Mouse (Mus musculus) liver, adult 2 months (tissue): ENCODE results near the gene Zfp14. TPM values are rescaled to one million over a fixed set of nuclear protein-coding genes. Genes with fewer than 3 reads are reported as not detected.
A peak's percentile ranks its signal among the peaks of the same experiment; 100 is the strongest.

Experiments
- DNase-seq: peaks from one replicate; pipeline ENCODE4 v3.0.0-alpha.2; 2011; ENCODE audit warnings: low read depth, low spot score; ENCODE audit errors: extremely low read depth
- H3K27ac ChIP-seq: fragments of 200-500 bp; replicated peaks from 2 replicates; pipeline ENCODE4 v1.5.1; 2012; ENCODE audit warnings: low read depth, mild to moderate bottlenecking, control low read depth, inconsistent platforms, low read length; ENCODE audit not compliant: insufficient read depth
- H3K27me3 ChIP-seq: fragments of 200-500 bp; 2 replicates; pipeline ENCODE4 v1.6.1; 2012; ENCODE audit warnings: mild to moderate bottlenecking, moderate library complexity, low read length, inconsistent platforms; ENCODE audit not compliant: control insufficient read depth, insufficient read depth
- H3K36me3 ChIP-seq: fragments of 200-500 bp; 2 replicates; pipeline ENCODE4 v1.6.1; 2012; ENCODE audit warnings: low read length, inconsistent platforms; ENCODE audit not compliant: control insufficient read depth, insufficient read depth
- H3K4me1 ChIP-seq: fragments of 200-500 bp; 2 replicates; pipeline ENCODE4 v1.6.1; 2011; ENCODE audit warnings: low read length; ENCODE audit not compliant: control insufficient read depth, insufficient read depth
- H3K4me3 ChIP-seq: fragments of 200-500 bp; 2 replicates; pipeline ENCODE4 v1.5.1; 2011; ENCODE audit warnings: low read depth, mild to moderate bottlenecking, control low read depth, low read length, moderate library complexity; ENCODE audit not compliant: insufficient read depth
- H3K79me2 ChIP-seq: fragments of 200-500 bp; 2 replicates; pipeline ENCODE4 v1.6.1; 2012; ENCODE audit warnings: inconsistent platforms, mild to moderate bottlenecking, low read length, moderate library complexity; ENCODE audit not compliant: control insufficient read depth, insufficient read depth
- H3K9ac ChIP-seq: fragments of 200-500 bp; 2 replicates; pipeline ENCODE4 v1.6.1; 2012; ENCODE audit warnings: low read depth, mild to moderate bottlenecking, control low read depth, inconsistent platforms, low read length
- CTCF ChIP-seq: fragments of 200-500 bp; IDR thresholded peaks from 2 replicates; pipeline ENCODE4 v1.5.1; 2011; ENCODE audit warnings: low read depth, low read length, control low read depth
- POLR2A ChIP-seq: fragments of 200-500 bp; IDR thresholded peaks from 2 replicates; pipeline ENCODE4 v1.6.1; 2011; ENCODE audit warnings: low read length, control low read depth; ENCODE audit not compliant: insufficient read depth; ENCODE audit errors: extremely low read depth
- WGBS: fragments of 180-500 bp; shearing (Covaris S2); methylation state at CpG from one replicate; pipeline ENCODE4 v1.1.7; 2018; 5-methylcytosine and 5-hydroxymethylcytosine counted together
- polyA plus RNA-seq: library from polyadenylated mRNA; depleted of rRNA; stranded (reverse); fragments of >200 nt; gene quantifications from 2 replicates; pipeline ENCODE4 v1.2.3, GENCODE M21; 2012
- total RNA-seq: library from RNA; depleted of rRNA; stranded (reverse); fragments of >200 nt; gene quantifications from 2 replicates; pipeline ENCODE4 v1.2.3, GENCODE M21; 2014

Zfp14 gene
- total and polyA plus RNA-seq, 2 experiments = 0.49 to 1.1 TPM

DNA sequence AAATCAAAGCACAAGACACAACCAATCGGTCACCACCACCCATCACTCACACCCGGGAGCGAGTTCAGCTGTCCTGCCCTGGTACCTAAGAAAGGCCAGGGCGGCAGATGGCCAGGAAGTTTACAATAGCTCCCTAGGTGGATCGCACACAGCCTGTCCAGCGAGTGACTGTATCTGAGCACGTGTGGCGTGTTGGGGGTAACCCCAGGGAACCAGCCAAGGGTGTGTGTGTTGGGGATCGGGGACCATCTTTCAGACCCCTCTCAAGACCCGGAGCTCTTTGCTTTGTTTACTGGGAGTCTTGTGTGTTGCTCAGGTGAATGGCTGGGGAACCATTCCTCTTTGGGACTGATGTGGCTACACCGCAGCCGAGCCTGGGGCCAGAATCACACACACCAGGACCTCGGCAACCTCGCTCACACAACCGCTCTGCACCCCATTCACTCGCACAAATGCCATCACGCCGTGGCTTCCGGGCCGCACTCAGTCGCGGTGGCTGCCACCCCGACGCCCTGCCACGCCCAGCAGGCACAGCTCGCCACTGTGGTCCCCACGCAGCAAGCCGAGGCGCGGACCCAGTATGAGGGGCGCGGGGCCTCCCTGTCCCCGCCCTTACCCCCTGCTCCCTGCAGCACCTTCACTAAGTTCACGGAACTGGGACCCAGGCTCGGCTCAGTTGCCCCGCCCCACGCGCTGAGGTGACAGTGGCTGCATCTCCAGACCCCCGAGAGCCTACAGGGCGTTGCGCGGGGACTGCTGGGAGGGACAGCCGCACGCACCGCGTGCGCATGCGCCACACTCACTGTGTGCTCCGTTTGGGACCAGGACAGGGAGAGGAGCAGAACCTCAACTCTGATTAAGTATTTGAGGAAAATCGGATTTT, 21.2 kb upstream of the Zfp14 start, which contains the start of gene Zfp82:
Zfp82 (minus strand) TSS at position 755 of the 883 bp plus-strand sequence.
- Histone ChIP-seq H3K36me3 (no peaks in the 10 kb centered on the region), H3K27me3 (no peaks in the 10 kb centered on the region), H3K9ac (peak within 1 kb of the TSS; percentile 70), H3K4me3 (peak within 1 kb of the TSS; percentile 87), H3K27ac (no peak within 1 kb of the TSS), H3K4me1 (no peaks in the 10 kb centered on the region; the same call in 1 of the 2 replicates), H3K79me2 (no peaks in the 10 kb centered on the region)
- 1% methylated on average over 50 of the region's 50 CpGs for WGBS
- no peak for TF ChIP-seq POLR2A
- TF ChIP-seq CTCF = no peak
- DNase-seq = peak; percentile 44

DNA sequence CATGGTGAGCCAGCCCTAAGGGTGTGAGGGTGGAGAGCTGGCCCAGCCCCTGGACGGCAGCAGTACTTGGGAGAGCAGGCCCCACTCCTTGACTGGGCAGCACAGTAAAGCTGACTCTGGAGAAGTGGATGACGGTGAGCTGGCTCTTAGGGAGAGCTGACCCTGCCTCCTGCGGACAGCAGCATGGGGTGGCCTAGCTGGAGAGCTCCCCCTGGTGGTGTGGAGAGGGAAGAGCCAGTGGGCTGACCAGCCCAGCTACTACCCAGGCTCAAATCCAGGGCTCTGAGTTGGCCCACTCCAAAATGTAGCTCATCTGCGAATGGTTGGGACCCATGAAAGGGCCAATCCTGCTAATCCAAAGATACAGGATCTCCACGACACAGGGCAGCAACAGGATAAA, 13.4 kb upstream of the Zfp14 start:
- Histone ChIP-seq H3K4me3 (no peak overlapping the region), H3K36me3 (no peaks in the 10 kb centered on the region), H3K27ac (no peak overlapping the region), H3K79me2 (no peaks in the 10 kb centered on the region), H3K27me3 (no peaks in the 10 kb centered on the region), H3K4me1 (no peaks in the 10 kb centered on the region), H3K9ac (no peak overlapping the region)
- TF ChIP-seq POLR2A = no peak
- peak; percentile 47 for TF ChIP-seq CTCF
- DNase-seq = no peak
- 89% methylated on average over 5 of the region's 5 CpGs for WGBS

DNA sequence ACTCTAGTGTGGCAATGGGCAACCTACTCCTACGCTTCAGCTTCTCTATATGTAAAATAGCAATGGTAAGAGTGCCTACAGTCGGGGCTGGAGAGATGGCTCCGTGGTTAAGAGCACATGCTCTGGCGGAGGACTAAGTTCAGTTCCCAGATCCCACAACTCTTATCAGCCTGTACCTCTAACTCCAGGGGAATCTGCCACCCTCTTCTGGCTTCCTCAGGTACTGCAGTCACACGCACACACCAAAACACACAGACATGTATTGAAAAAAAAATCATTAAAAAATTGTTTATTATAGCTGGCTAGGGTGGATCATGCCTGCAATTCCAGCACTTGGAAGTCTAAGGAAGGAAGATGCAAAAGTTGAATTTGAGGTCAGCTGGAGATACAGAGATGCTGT, 11.3 kb upstream of the Zfp14 start:
- no peak overlapping the region for H3K4me3 ChIP-seq
- H3K79me2 ChIP-seq = no peaks in the 10 kb centered on the region
- no peak overlapping the region for H3K27ac ChIP-seq
- H3K36me3 ChIP-seq = no peaks in the 10 kb centered on the region
- TF ChIP-seq POLR2A = no peak
- TF ChIP-seq CTCF = peak; percentile 27; the same call in 1 of the 2 replicates
- peak; percentile 7 for DNase-seq
- H3K27me3 ChIP-seq = no peaks in the 10 kb centered on the region
- H3K4me1 ChIP-seq = no peaks in the 10 kb centered on the region
- WGBS = 96% methylated on average over 5 of the region's 5 CpGs
- H3K9ac ChIP-seq = no peak overlapping the region

DNA sequence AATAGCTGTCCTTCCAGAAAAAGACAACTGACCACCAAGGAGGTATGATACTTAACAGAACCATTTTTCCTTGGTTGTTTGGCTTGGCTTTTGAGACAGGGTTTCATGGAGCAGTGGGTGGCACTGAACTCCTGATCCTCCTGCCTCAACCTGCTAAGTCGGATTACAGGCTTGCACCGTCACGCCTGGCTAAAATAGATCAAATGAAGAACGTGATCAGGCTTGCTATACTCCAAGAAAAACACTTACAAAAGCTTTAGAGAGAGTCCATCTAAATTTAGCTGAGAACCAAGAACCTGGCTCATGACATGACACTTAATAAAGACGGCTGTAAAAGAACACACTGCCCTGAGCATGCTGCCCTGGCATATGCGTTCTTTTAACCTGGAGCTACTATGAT, 9.2 kb upstream of the Zfp14 start:
- no peaks in the 10 kb centered on the region for H3K79me2 ChIP-seq
- WGBS = 96% methylated on average over 6 of the region's 6 CpGs
- no peak overlapping the region for H3K4me3 ChIP-seq
- H3K4me1 ChIP-seq = no peaks in the 10 kb centered on the region
- H3K36me3 ChIP-seq = no peaks in the 10 kb centered on the region
- TF ChIP-seq CTCF (no peak), POLR2A (no peak)
- DNase-seq = no peak
- no peaks in the 10 kb centered on the region for H3K27me3 ChIP-seq
- H3K27ac ChIP-seq = no peak overlapping the region
- H3K9ac ChIP-seq = no peak overlapping the region

DNA sequence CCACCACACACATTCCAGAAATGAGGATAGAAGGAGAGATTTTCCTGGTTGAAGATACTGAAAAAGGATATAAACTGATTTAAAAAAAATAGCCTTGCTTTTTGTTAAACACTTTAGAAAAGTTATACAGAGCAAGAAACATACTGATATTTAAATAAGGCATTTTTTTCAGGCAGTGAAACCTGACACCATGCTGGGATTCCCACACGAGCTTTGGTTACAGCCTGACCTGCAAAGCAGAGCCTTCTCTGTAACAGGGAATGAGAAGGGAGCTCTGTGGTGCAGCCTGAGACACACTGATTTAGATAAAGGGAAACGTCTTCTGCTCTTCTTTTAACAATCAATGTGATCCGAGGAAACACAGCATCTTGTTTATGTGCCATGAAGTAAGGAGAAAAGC, 2.4 kb upstream of the Zfp14 start:
- no peaks in the 10 kb centered on the region for H3K36me3 ChIP-seq
- no peaks in the 10 kb centered on the region for H3K79me2 ChIP-seq
- DNase-seq = no peak
- H3K9ac ChIP-seq = no peak overlapping the region
- TF ChIP-seq CTCF = no peak
- TF ChIP-seq POLR2A = no peak
- H3K4me1 ChIP-seq = no peaks in the 10 kb centered on the region
- H3K27ac ChIP-seq = no peak overlapping the region
- no peak overlapping the region for H3K4me3 ChIP-seq
- WGBS = 15% methylated on average over 3 of the region's 3 CpGs
- no peaks in the 10 kb centered on the region for H3K27me3 ChIP-seq

DNA sequence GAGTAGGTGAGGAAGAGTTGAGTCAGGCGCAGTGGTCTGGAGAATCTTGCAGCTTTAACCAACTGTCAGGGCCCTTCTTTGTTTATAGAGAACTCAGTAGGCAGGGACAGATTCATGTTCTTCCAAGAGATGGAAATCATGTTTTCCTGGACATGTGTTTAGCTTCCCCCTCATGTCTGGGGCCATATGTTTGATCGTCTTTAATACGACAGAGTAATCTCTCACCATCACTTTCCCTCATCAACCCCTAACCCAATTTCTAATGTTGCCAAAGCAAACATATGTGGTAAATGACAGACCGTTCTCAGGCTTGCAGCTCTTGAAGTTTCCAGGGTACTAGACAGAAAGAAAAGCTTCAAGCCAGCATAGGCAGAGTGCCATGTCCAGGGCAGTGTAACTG, 3.1 kb downstream of the Zfp14 start:
- Histone ChIP-seq H3K9ac (no peak overlapping the region), H3K4me1 (no peaks in the 10 kb centered on the region), H3K4me3 (no peak overlapping the region), H3K27me3 (no peaks in the 10 kb centered on the region), H3K79me2 (no peaks in the 10 kb centered on the region), H3K36me3 (no peaks in the 10 kb centered on the region), H3K27ac (no peak overlapping the region)
- no peak for DNase-seq
- 70% methylated on average over 4 of the region's 4 CpGs for WGBS
- no peak for TF ChIP-seq POLR2A
- TF ChIP-seq CTCF = no peak
